Mouse (Mus musculus): ENCODE results near the gene Armc7. TPM values are rescaled to one million over a fixed set of nuclear protein-coding genes. Genes with fewer than 3 reads are reported as not detected.

Armc7 gene
- 7.0 TPM for polyA plus RNA-seq (2014; fragmentation: Illumina TruSeq; extraction: RNeasy Lipid Tissue Mini Kit (QIAGEN cat#74804); ENCODE audit: low read depth, low replicate concordance)

GRCm38 (mm10) chr11:115475025-115475757 is at the start of gene Armc7:
TSS of gene Armc7 (plus strand) at chr11:115475667.

GRCm38 (mm10) chr11:115439906-115440595 is 35.4 kb upstream of the Armc7 start, which contains the start of gene Trim80:
TSS of gene Trim80 (plus strand) at chr11:115440545.

GRCm38 (mm10) chr11:115462243-115462891 is 13.1 kb upstream of the Armc7 start, which contains the start of gene Slc16a5:
TSS of gene Slc16a5 (plus strand) at chr11:115462474.

GRCm38 (mm10) chr11:115491356-115492083 is 16.1 kb downstream of the Armc7 start, which contains the start of gene Nt5c:
TSS of gene Nt5c (minus strand) at chr11:115491862.

GRCm38 (mm10) chr11:115514238-115514663 is 38.8 kb downstream of the Armc7 start, which contains the start of gene Jpt1:
TSS of gene Jpt1 (minus strand) at chr11:115514387.

GRCm38 (mm10) chr11:115536038-115536681 is 60.7 kb downstream of the Armc7 start, which contains the start of gene Sumo2:
TSS of gene Sumo2 (minus strand) at chr11:115536276.

Other genes with a start within 250 kb of the Armc7 start
- not detected for gene Grin2c, start 208.4 kb upstream of the Armc7 start, polyA plus RNA-seq (2014; fragmentation: Illumina TruSeq; extraction: RNeasy Lipid Tissue Mini Kit (QIAGEN cat#74804); ENCODE audit: low read depth, low replicate concordance)
- 9.3 TPM for gene Fdxr, start 198.6 kb upstream of the Armc7 start, polyA plus RNA-seq (2014; fragmentation: Illumina TruSeq; extraction: RNeasy Lipid Tissue Mini Kit (QIAGEN cat#74804); ENCODE audit: low read depth, low replicate concordance)
- gene Fads6, start 178.0 kb upstream of the Armc7 start, polyA plus RNA-seq (2014; fragmentation: Illumina TruSeq; extraction: RNeasy Lipid Tissue Mini Kit (QIAGEN cat#74804); ENCODE audit: low read depth, low replicate concordance) = 4.6 TPM
- gene Otop2, start 168.5 kb upstream of the Armc7 start, polyA plus RNA-seq (2014; fragmentation: Illumina TruSeq; extraction: RNeasy Lipid Tissue Mini Kit (QIAGEN cat#74804); ENCODE audit: low read depth, low replicate concordance) = not detected
- gene Ush1g, start 153.6 kb upstream of the Armc7 start, polyA plus RNA-seq (2014; fragmentation: Illumina TruSeq; extraction: RNeasy Lipid Tissue Mini Kit (QIAGEN cat#74804); ENCODE audit: low read depth, low replicate concordance) = not detected
- gene Otop3, start 140.9 kb upstream of the Armc7 start, polyA plus RNA-seq (2014; fragmentation: Illumina TruSeq; extraction: RNeasy Lipid Tissue Mini Kit (QIAGEN cat#74804); ENCODE audit: low read depth, low replicate concordance) = not detected
- 5.4 TPM for gene Hid1, start 107.9 kb upstream of the Armc7 start, polyA plus RNA-seq (2014; fragmentation: Illumina TruSeq; extraction: RNeasy Lipid Tissue Mini Kit (QIAGEN cat#74804); ENCODE audit: low read depth, low replicate concordance)
- gene Cdr2l, start 93.8 kb upstream of the Armc7 start, polyA plus RNA-seq (2014; fragmentation: Illumina TruSeq; extraction: RNeasy Lipid Tissue Mini Kit (QIAGEN cat#74804); ENCODE audit: low read depth, low replicate concordance) = 4.5 TPM
- 64.3 TPM for gene Mrpl58, start 71.9 kb upstream of the Armc7 start, polyA plus RNA-seq (2014; fragmentation: Illumina TruSeq; extraction: RNeasy Lipid Tissue Mini Kit (QIAGEN cat#74804); ENCODE audit: low read depth, low replicate concordance)
- gene Atp5h, start 55.7 kb upstream of the Armc7 start, polyA plus RNA-seq (2014; fragmentation: Illumina TruSeq; extraction: RNeasy Lipid Tissue Mini Kit (QIAGEN cat#74804); ENCODE audit: low read depth, low replicate concordance) = 496 TPM
- 34.3 TPM for gene Kctd2, start 55.5 kb upstream of the Armc7 start, polyA plus RNA-seq (2014; fragmentation: Illumina TruSeq; extraction: RNeasy Lipid Tissue Mini Kit (QIAGEN cat#74804); ENCODE audit: low read depth, low replicate concordance)
- 1.9 TPM for gene Trim80, start 35.1 kb upstream of the Armc7 start, polyA plus RNA-seq (2014; fragmentation: Illumina TruSeq; extraction: RNeasy Lipid Tissue Mini Kit (QIAGEN cat#74804); ENCODE audit: low read depth, low replicate concordance)
- gene Slc16a5, start 13.2 kb upstream of the Armc7 start, polyA plus RNA-seq (2014; fragmentation: Illumina TruSeq; extraction: RNeasy Lipid Tissue Mini Kit (QIAGEN cat#74804); ENCODE audit: low read depth, low replicate concordance) = 0.24 TPM
- 39.8 TPM for gene Nt5c, start 16.2 kb downstream of the Armc7 start, polyA plus RNA-seq (2014; fragmentation: Illumina TruSeq; extraction: RNeasy Lipid Tissue Mini Kit (QIAGEN cat#74804); ENCODE audit: low read depth, low replicate concordance)
- 72.9 TPM for gene Jpt1, start 38.7 kb downstream of the Armc7 start, polyA plus RNA-seq (2014; fragmentation: Illumina TruSeq; extraction: RNeasy Lipid Tissue Mini Kit (QIAGEN cat#74804); ENCODE audit: low read depth, low replicate concordance)
- 253 TPM for gene Sumo2, start 60.6 kb downstream of the Armc7 start, polyA plus RNA-seq (2014; fragmentation: Illumina TruSeq; extraction: RNeasy Lipid Tissue Mini Kit (QIAGEN cat#74804); ENCODE audit: low read depth, low replicate concordance)
- gene Nup85, start 88.8 kb downstream of the Armc7 start, polyA plus RNA-seq (2014; fragmentation: Illumina TruSeq; extraction: RNeasy Lipid Tissue Mini Kit (QIAGEN cat#74804); ENCODE audit: low read depth, low replicate concordance) = 35.1 TPM
- gene Mrps7, start 128.3 kb downstream of the Armc7 start, polyA plus RNA-seq (2014; fragmentation: Illumina TruSeq; extraction: RNeasy Lipid Tissue Mini Kit (QIAGEN cat#74804); ENCODE audit: low read depth, low replicate concordance) = 54.4 TPM
- 19.1 TPM for gene Gga3, start 128.4 kb downstream of the Armc7 start, polyA plus RNA-seq (2014; fragmentation: Illumina TruSeq; extraction: RNeasy Lipid Tissue Mini Kit (QIAGEN cat#74804); ENCODE audit: low read depth, low replicate concordance)
- 75.7 TPM for gene Mif4gd, start 137.3 kb downstream of the Armc7 start, polyA plus RNA-seq (2014; fragmentation: Illumina TruSeq; extraction: RNeasy Lipid Tissue Mini Kit (QIAGEN cat#74804); ENCODE audit: low read depth, low replicate concordance)
- 51.0 TPM for gene Slc25a19, start 152.6 kb downstream of the Armc7 start, polyA plus RNA-seq (2014; fragmentation: Illumina TruSeq; extraction: RNeasy Lipid Tissue Mini Kit (QIAGEN cat#74804); ENCODE audit: low read depth, low replicate concordance)
- 55.1 TPM for gene Grb2, start 232.9 kb downstream of the Armc7 start, polyA plus RNA-seq (2014; fragmentation: Illumina TruSeq; extraction: RNeasy Lipid Tissue Mini Kit (QIAGEN cat#74804); ENCODE audit: low read depth, low replicate concordance)